Mouse (Mus musculus) ovary, postnatal 14 days (tissue): Measurements from ENCODE around the gene Rab7.
"Not testable (repeated sequence)": the region's sequence is repeated elsewhere in the genome, so short reads cannot be mapped to it uniquely, and the experiment has no call there.

Source experiments
- DNase-seq: peaks from one replicate; pipeline ENCODE4 v3.0.0; 2022; ENCODE audit warnings: low spot score

Gene Rab7

DNA sequence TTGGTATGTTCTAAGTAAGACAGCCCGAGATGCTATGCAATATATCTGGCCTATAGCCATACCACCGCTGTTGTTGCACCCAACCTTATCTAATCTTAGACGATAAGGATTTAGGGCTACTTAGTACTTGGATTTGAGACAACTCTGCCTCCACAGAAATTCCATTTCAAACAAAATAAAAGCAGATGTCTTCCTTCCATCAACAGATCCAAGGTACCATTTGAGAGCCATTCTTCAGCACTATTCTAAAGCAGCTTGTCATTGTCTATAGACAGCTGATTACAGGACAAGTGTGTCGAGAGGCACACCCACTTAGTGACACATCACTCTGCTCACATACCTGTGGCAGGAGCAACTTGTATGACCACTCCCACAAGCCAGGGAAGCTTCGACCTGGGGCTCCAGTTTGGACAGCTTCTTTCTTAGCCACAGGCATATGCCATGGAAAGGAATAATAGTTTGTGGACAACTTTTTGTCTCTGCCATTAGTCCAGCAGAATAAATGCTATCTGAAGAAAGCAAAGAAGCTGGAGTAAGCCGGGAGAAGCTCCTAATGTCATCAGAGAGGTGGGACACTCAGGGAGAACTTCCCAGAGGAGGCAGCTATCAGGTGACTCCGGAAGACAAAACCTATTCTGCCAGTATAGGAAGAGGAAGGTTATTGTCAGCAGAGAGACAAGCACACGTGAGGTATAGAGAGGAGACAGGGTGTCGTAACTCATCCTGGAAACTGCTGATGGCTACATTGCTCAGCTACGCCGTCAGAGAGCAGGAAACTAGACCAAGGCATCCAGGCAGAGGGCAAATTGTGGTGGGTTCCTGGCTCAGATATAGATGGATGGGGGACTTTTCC is 8.4 kb upstream of the Rab7 start:
- DNase-seq = no peak

DNA sequence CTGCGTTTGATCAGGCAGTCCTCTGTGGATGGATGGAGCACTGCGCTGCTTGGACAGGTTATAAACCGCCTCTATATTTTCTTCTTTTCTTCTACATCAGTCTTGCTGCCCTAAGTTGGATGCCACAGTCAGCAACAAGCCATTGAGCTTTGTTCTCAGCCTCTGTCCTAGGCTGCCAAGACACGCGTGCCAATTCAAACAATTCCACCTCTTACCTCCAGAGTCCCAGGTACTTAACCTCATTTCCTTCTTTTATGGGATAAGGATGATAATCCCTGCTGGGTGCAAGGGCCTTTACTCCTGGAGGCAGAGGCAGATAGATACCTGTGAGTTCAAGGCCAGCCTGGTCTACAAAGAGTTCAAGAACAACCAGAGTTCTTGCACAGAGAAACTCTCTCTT is 6.1 kb upstream of the Rab7 start:
- DNase-seq = no peak

DNA sequence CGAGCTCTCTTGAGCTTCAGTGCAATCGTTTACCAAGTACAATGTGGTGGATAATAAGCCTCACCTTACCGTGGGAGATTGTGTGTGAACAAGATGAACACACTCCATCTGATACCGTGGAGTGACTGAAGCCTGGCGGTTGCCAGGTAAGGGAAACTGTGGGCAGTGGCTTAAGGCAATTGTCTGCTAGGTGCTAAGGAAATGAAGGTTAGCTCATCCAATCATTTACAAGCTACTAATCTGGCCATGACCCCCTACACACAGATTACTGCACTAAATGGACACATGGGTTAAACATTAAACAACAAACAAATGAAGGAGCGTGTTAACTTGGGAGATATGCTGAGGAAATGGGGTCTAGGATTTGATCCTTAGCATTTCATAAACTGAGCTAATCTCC is 3.9 kb upstream of the Rab7 start:
- DNase-seq = no peak

- no peak for DNase-seq
These were observed 2.8 kb upstream of the Rab7 start for GRCm38 (mm10) chr6:88047853-88048252.

- no peak for DNase-seq
These were observed 316 bp upstream of the Rab7 start for GRCm38 (mm10) chr6:88045406-88045766.

DNA sequence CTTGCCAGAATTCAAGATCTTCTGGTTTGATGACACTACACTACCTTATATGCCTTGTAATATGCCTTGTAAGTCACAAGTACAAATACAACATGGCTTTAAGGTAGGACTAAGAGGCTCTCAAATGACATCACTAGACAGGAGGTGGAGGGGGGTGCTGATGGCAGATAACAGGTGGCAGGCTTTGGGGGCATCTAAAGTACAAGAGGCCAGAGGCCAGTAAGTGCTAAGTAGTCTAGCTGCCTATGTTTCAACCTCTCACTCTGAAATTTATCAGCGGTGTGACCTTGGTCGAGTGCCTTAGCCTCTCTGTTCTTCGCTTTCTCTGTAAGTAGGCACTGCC is 865 bp downstream of the Rab7 start:
- DNase-seq = no peak

- no peak for DNase-seq
These were observed 2.7 kb downstream of the Rab7 start for GRCm38 (mm10) chr6:88042336-88042735.

DNA sequence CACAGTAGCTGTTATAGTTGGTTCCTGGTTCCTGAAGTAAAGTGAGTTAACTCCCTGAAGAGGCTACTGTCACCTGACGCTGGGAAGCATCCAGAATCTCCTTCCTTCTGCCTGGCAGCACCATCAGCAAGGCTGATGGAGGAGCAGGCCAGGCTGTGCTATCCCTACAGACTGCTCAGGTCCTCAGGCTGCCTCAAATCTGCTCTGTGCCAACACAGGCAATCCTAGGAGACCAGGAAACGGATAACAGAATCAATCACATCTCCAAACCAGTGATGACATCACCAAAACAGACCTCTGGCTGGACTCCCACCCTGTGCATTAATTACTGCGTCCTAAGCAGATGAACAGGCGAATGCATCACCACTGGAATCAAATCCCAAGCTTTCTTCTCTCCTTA is 3.8 kb downstream of the Rab7 start:
- DNase-seq = no peak

GRCm38 (mm10) chr6:88039426-88039825 is 5.6 kb downstream of the Rab7 start:
- DNase-seq = no peak

DNA sequence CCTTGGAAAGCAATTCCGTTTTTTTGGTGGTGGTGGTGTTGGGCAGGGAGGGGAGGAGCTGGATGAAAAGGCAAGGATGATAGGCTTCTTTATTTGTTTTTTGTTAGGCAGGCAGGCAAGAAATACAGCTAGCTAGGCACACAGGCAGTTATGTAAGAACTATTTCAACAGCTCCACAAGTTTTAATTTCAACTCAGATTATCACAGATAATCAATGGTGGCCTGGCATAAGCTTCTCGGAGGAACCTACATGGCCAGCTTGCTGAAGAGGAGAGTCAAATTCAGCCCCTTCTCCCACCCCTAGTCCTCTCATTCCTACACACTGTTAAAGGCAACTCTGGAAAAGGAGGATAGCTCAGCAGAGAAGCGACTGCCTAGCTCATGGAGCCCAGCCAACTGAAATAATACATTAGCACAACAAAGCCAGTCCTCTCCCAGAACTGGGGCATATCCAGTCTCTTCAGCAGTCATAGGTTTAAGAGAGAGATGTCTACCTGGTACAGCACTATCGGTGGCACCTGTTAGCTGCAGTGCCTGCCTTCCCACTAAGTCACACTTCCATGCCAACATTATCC is 7.5 kb downstream of the Rab7 start:
- no peak for DNase-seq

DNA sequence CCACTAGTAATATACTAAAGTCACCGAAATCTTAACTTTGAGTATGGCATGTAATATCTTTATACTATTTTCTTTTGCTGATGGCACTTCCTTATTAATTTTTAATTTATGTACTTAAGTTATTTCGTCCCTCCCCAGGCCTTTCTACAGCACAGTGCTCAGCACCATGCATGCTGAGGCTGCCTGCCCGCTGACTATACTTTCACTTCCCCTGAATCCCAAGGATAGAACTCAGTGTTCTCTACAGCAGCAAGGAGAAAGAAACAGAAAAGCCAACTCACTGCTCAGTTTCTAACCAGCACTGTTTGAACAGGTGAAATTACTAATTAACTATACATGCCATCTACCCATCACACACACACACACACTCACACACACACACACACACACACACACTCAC is 11.6 kb downstream of the Rab7 start:
- no peak for DNase-seq

GRCm38 (mm10) chr6:88030432-88030831 is 14.6 kb downstream of the Rab7 start:
- no peak for DNase-seq

GRCm38 (mm10) chr6:88027390-88027789 is 17.7 kb downstream of the Rab7 start:
- DNase-seq = no peak

GRCm38 (mm10) chr6:88023316-88023890 is 21.7 kb downstream of the Rab7 start:
- no peak for DNase-seq

GRCm38 (mm10) chr6:88019154-88019553 is 25.9 kb downstream of the Rab7 start:
- no peak for DNase-seq

DNA sequence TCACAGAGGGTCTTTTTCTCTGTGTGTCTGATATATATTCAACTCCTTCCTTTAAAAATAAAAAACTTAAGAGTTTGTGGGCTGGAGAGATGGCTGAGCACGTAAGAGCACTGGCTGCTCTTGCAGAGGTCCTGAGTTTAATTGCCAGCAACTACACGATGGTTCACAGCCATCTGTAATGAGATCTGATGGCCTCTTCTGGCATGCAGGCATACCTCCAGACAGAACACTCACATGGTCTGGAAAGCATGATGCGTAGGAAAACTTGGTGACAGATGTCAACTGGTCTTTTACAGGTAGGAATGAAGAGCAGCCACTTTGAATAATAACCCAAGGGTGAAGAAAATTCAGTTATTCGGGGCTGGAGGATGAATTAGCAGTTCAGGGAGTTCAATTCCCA is 27.2 kb downstream of the Rab7 start:
- DNase-seq = no peak

DNA sequence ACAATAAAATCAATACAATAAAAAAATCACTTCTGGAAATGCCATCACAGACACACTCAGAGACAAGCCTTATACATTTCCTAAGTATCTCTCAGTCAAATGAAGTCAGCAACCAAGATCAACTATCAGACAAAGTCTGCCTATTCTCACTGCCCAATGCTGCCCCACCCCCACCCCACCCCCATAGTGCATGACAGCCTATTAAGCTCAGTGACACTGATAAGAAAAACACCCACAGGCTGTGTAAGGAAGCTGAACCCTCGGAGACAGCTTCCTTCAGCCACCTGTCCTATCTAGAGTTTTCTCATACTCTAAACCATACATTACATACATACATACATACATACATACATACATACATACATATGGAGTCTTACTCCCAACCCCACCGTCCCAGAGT is 29.3 kb downstream of the Rab7 start:
- no peak for DNase-seq

- DNase-seq = no peak
These were observed 31.6 kb downstream of the Rab7 start for GRCm38 (mm10) chr6:88013456-88013855.

DNA sequence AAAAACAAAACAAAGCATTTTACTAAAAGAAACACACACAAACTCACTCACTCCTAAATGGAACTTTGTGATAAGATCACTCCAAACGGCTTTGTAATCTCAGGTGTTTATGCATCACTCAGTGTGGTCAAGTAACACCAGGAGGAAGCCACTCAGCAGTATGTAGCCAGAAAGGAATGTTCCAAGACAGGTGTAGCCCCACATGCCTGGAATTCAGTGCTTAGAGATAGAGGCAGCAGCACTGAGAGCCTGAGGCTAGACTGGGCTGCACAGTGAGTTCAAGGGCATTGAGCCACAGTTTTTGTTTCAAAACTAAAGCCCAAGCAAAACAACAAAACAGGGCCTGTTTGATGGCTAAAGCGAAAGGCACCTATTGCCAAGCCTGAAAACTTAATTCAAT is 32.5 kb downstream of the Rab7 start:
- no peak for DNase-seq

- DNase-seq = not testable (repeated sequence)
These were observed 34.0 kb downstream of the Rab7 start for GRCm38 (mm10) chr6:88011106-88011505.

DNA sequence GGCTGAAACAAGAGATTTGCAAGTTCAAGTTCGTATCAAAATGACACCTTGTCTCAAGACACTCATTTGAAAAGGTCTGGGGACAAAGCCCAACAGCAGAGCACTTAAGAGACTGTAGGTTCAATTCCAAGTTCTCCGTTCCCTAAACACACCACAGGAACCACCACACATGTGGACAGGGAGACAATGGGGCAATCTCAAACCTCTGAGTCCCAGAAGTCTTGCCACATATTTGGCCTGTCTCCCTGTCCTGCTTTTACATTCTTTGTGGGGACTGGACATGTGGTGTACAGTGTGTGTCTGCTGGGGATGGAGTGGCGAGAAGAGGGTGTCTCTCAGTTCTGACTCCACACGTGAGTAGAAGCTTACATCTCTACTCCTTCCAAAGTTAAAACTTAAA is 35.9 kb downstream of the Rab7 start:
- DNase-seq = no peak

DNA sequence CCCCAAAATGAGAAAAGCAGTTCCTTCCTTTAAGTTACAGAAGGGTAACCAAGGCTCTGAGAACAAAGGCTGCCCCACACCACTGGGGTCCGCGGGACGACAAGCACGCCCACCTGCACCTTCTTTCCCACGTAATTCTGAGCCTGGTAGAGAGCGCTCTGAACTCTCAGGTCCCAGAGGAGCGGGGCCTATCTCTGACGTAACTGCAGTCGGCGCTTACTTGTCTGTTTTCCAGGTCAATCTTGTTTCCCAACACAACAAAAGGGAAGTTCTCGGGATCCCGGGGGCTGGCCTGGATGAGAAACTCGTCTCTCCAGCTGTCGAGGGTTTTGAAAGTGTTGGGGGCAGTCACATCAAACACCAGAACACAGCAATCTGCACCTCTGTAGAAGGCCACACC is 40.3 kb downstream of the Rab7 start:
- DNase-seq = not testable (repeated sequence)

DNA sequence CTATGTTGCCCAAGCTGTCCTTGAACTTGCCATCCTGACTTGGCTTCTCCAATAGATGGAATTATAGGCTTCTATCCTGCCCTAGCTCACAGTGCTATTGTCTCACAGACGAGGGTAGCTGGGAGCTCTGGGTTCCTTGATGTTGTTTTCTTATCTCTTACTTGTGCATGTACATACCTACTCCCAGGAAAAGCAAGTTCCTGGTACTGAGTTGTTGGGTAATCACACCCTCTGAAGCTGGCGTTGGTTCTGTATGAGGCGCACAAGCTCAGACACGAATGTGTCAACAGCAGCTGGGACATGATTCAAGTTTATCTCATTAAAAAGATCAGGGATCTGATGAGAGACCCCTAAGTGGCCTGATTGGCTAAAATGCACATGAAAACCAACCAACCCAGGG is 41.6 kb downstream of the Rab7 start:
- no peak for DNase-seq

DNA sequence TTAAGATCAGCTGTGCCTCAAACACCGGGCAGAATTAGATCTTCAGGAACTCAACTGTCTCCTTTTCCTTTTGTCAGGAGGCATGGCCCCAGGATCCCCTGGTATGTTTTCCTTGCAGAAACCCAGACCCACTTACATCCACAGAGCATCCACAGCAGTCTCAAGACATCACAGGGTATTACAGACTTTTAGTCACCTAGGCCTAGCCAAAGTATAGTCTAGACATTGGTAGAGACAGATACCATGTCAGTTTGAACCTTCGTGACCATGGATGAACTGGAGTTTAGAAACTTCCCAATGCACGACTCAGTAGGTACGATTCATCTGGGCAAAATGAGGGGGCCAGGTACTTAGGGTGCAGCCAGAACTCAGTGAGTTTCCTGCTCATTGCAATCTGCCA is 46.7 kb downstream of the Rab7 start:
- no peak for DNase-seq
